Mouse (Mus musculus) fibroblast of lung, adult 2 months (primary cell): ENCODE data around the gene Ptbp2.
A peak's percentile ranks its signal among the peaks of the same experiment; 100 is the strongest.

ENCODE experiments used
- DNase-seq: peaks from one replicate; pipeline ENCODE4 v3.0.0-alpha.2; 2011; ENCODE audit warnings: low read depth

Gene Ptbp2

GRCm38 (mm10) chr3:119784366-119784765 is at the start of gene Ptbp2:
Ptbp2 (minus strand) TSS chr3:119784466.
- DNase-seq, result no peak

GRCm38 (mm10) chr3:119814678-119815077 is 30.4 kb upstream of the Ptbp2 start:
- no peak for DNase-seq

GRCm38 (mm10) chr3:119806123-119806522 is 21.9 kb upstream of the Ptbp2 start:
- DNase-seq, result no peak

GRCm38 (mm10) chr3:119794677-119795365 is 10.6 kb upstream of the Ptbp2 start:
- DNase-seq, result no peak

GRCm38 (mm10) chr3:119782946-119783701 is 1.1 kb downstream of the Ptbp2 start:
- DNase-seq, result peak; percentile 27

- no peak for DNase-seq
Observed at GRCm38 (mm10) chr3:119782022-119782945, 2.0 kb downstream of the Ptbp2 start.

GRCm38 (mm10) chr3:119780876-119781275 is 3.4 kb downstream of the Ptbp2 start:
- no peak for DNase-seq

GRCm38 (mm10) chr3:119779261-119779660 is 5.0 kb downstream of the Ptbp2 start:
- no peak for DNase-seq

GRCm38 (mm10) chr3:119778431-119778830 is 5.8 kb downstream of the Ptbp2 start:
- DNase-seq, result no peak

- DNase-seq, result no peak
Observed at GRCm38 (mm10) chr3:119776129-119776528, 8.1 kb downstream of the Ptbp2 start.

GRCm38 (mm10) chr3:119772789-119773188 is 11.5 kb downstream of the Ptbp2 start:
- no peak for DNase-seq

- DNase-seq, result no peak
Observed at GRCm38 (mm10) chr3:119763772-119764171, 20.5 kb downstream of the Ptbp2 start.

GRCm38 (mm10) chr3:119761732-119762131 is 22.5 kb downstream of the Ptbp2 start:
- no peak for DNase-seq

- DNase-seq, result no peak
Observed at GRCm38 (mm10) chr3:119753791-119754190, 30.5 kb downstream of the Ptbp2 start.

GRCm38 (mm10) chr3:119749551-119750249 is 34.6 kb downstream of the Ptbp2 start:
- no peak for DNase-seq

- DNase-seq, result no peak
Observed at GRCm38 (mm10) chr3:119749140-119749539, 35.1 kb downstream of the Ptbp2 start.

- DNase-seq, result no peak
Observed at GRCm38 (mm10) chr3:119746656-119747055, 37.6 kb downstream of the Ptbp2 start.

GRCm38 (mm10) chr3:119745801-119746200 is 38.5 kb downstream of the Ptbp2 start:
- DNase-seq, result no peak

- no peak for DNase-seq
Observed at GRCm38 (mm10) chr3:119729863-119730262, 54.4 kb downstream of the Ptbp2 start.

GRCm38 (mm10) chr3:119712066-119712465 is 72.2 kb downstream of the Ptbp2 start:
- DNase-seq, result no peak

- DNase-seq, result no peak
Observed at GRCm38 (mm10) chr3:119711503-119711902, 72.8 kb downstream of the Ptbp2 start.

GRCm38 (mm10) chr3:119701467-119701866 is 82.8 kb downstream of the Ptbp2 start:
- DNase-seq, result no peak
